Mouse (Mus musculus) limb, embryonic 15.5 days (tissue): ENCODE measurements around the gene Mpdz. TPM values are rescaled to one million over a fixed set of nuclear protein-coding genes. Genes with fewer than 3 reads are reported as not detected.

ENCODE experiments used
- ATAC-seq: fragments of 200-750 bp; cut with Nextera tagmentation; 2 replicates; pipeline ENCODE4 v1.8.0; 2017; ENCODE audit warnings: low read depth, moderate TSS enrichment; ENCODE audit not compliant: insufficient number of reproducible peaks, low FRiP score, low TSS enrichment
- H3K27ac ChIP-seq: fragments of 300-500 bp; sonication (generic); 2 replicates; pipeline ENCODE4 v1.5.1; 2015; ENCODE audit warnings: moderate library complexity, mild to moderate bottlenecking, inconsistent platforms
- H3K27me3 ChIP-seq: fragments of 300-500 bp; sonication (generic); 2 replicates; pipeline ENCODE4 v1.6.1; 2015; ENCODE audit warnings: inconsistent platforms
- H3K36me3 ChIP-seq: fragments of 300-500 bp; sonication (generic); 2 replicates; pipeline ENCODE4 v1.6.1; 2015; ENCODE audit warnings: inconsistent platforms
- H3K4me1 ChIP-seq: fragments of 300-500 bp; sonication (generic); 2 replicates; pipeline ENCODE4 v1.6.1; 2015; ENCODE audit warnings: inconsistent platforms
- H3K4me2 ChIP-seq: fragments of 300-500 bp; sonication (generic); 2 replicates; pipeline ENCODE4 v1.6.1; 2015; ENCODE audit warnings: mild to moderate bottlenecking, inconsistent platforms
- H3K4me3 ChIP-seq: fragments of 300-500 bp; sonication (generic); 2 replicates; pipeline ENCODE4 v1.5.1; 2015; ENCODE audit warnings: mild to moderate bottlenecking, inconsistent platforms
- H3K9ac ChIP-seq: fragments of 300-500 bp; sonication (generic); 2 replicates; pipeline ENCODE4 v1.6.1; 2015; ENCODE audit warnings: inconsistent platforms
- H3K9me3 ChIP-seq: fragments of 300-500 bp; sonication (generic); 2 replicates; pipeline ENCODE4 v1.6.1; 2016; ENCODE audit warnings: inconsistent platforms
- WGBS: fragments of 180-500 bp; shearing (Covaris S2); methylation state at CpG from one replicate; pipeline ENCODE4 v1.1.7; 2015; 5-methylcytosine and 5-hydroxymethylcytosine counted together
- polyA plus RNA-seq: library from polyadenylated mRNA; unstranded; fragments of >200 nt; fragmentation: Nextera tagmentation; extraction: Ambion mirVana; gene quantifications from 2 replicates; pipeline ENCODE4 v1.2.1, GENCODE M21; 2015

The Mpdz gene
- polyA plus RNA-seq, result 31.2 and 34.4 TPM in 2 replicates

DNA sequence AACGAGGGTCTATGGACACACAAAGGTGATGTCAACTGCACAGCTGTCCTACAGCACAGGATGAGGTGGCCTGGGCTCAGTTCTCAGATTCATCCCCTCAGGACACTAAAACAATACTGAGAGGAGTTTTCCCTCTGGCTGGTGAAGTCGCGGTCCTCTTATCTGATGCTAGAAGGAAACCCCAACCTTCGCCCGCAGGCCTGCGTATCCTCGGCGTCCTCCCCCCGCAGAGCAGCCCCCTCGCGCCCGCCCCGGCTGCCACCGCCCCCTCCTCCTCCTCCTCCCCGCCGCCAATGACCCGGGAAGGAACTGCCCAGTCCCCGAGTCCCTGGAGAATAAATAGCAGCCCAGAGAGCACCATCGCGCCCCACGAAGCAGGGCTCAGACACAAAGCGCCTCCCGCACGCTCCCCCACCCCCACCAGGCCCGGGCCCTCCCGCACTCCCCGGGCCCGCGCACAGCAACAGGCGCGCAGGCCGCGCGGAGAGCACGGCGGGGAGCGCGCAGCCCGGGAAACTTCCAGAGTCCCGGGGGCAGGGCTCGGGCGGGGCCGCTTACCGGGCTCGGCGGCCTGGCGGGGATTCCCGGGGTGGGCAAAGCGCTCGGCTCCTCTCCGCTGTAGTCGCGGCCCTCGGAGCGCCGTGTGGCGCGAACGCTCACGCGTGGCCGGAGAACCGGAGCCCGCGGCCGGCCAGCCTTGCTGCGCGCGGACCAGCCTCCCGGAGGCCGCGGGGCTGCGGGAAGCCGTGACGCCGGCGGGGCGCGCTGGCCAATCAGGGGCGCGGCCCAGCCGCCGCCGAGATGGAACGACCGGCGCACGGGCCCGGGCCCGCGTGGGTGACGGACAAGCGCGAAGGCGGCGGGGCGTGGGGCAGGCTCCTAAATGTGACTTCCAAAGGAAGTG is at the start of gene Mpdz:
Gene Mpdz (minus strand): TSS at position 738 of the 904 bp plus-strand sequence.
- H3K4me2 ChIP-seq, result peak within 1 kb of the TSS; percentile 55
- peak within 1 kb of the TSS; percentile 97 for H3K9ac ChIP-seq
- peak; percentile 88 for ATAC-seq
- H3K27me3 ChIP-seq, result no peaks in the 10 kb centered on the region
- H3K36me3 ChIP-seq, result no peaks in the 10 kb centered on the region
- peak within 1 kb of the TSS; percentile 70 for H3K4me3 ChIP-seq
- no peaks in the 10 kb centered on the region for H3K9me3 ChIP-seq
- under 1% methylated on average over 92 of the region's 97 CpGs for WGBS
- H3K27ac ChIP-seq, result peak within 1 kb of the TSS; percentile 93
- H3K4me1 ChIP-seq, result peaks cover 8% of the 10 kb centered on the region; the same call in 1 of the 2 replicates

DNA sequence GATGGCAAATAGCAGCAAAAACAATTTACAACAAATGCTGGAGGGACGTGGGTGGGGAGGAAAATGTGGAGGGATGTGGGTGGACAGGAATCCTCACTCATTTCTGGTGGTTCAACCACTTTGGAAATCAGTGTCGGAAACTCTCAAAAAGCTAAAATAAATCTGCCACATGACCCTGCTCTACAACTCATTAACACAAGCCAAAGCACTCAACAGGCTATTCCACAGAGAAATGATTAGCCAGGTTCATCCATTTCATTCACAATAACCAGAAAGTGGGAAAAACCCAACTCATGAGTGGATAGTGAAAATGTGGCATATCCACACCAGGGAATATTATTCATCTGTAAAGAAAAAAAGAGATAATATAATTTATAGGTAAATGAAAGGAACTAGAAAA is 47.9 kb upstream of the Mpdz start:
- H3K9me3 ChIP-seq, result no peaks in the 10 kb centered on the region
- 74% methylated on average over 2 of the region's 2 CpGs for WGBS
- H3K27me3 ChIP-seq, result no peaks in the 10 kb centered on the region
- H3K36me3 ChIP-seq, result no peaks in the 10 kb centered on the region
- no peak overlapping the region for H3K4me3 ChIP-seq
- H3K27ac ChIP-seq, result no peak overlapping the region
- H3K9ac ChIP-seq, result no peak overlapping the region
- no peaks in the 10 kb centered on the region for H3K4me1 ChIP-seq
- H3K4me2 ChIP-seq, result no peak overlapping the region
- ATAC-seq, result no peak

DNA sequence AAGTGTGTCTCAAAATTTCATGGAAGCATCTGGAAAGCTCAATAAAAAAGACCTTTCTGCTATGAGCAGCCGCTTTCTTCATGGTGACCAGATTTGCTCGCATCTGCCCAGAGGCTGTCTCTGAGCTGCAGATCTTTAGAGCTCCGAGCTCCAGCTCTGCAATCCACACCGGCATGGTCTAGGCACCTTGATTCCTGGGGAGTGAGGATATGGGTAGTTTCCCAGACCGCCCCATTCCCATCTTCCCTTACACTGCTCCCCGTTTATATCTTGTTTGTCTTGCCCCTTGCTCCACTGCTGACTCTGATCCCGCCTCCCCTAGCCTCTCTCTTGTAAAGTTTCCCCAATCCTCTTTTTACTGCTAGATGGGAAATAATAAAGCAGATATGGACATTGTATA is 42.0 kb upstream of the Mpdz start:
- H3K27ac ChIP-seq, result peak overlapping the region; percentile 80
- no peaks in the 10 kb centered on the region for H3K27me3 ChIP-seq
- H3K9me3 ChIP-seq, result no peaks in the 10 kb centered on the region
- peaks cover 5% of the 10 kb centered on the region for H3K4me1 ChIP-seq
- 0 out of 2 replicates have a peak, but pooled peaks have one; percentile 10 for ATAC-seq
- 0 out of 2 replicates have a peak overlapping the region, but pooled peaks have one; percentile 9 for H3K4me3 ChIP-seq
- 40% methylated on average over 7 of the region's 7 CpGs for WGBS
- H3K4me2 ChIP-seq, result peak overlapping the region; percentile 21; the same call in 1 of the 2 replicates
- no peaks in the 10 kb centered on the region for H3K36me3 ChIP-seq
- H3K9ac ChIP-seq, result no peak overlapping the region

DNA sequence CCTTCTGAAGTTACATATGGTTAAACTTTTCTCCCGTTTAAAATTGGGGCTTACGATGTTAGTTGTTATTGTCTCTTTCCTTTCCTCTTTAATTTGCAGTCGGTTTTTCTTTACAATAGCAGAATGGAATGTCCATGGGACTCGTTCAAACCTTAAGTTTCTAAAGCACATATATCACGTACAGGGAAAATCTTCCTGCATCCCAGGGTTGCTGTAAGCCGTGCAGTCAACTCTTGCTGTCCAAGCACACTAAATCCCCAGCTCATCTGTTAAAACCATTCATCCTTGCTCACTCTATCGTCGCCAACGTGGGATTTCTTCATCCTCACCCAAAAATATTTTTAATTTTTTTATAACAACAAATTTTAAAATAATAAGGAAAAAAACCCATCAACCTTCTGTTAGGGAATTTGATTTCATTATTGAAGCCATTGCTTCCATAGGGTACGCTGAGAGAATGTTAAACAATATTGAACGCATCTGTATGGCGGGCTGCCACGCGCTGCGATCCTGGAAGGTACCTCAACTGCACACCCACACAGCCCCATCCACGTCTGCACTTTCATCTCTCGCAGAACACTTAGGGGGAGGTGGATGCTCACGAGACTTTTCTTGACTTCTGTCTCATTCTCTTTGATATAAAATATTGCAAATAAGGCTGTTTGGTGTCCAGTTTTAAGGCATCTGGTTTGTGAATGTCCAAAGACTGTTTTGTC is 41.4 kb upstream of the Mpdz start:
- no peak overlapping the region for H3K9ac ChIP-seq
- H3K27me3 ChIP-seq, result no peaks in the 10 kb centered on the region
- peak overlapping the region; percentile 21; the same call in 1 of the 2 replicates for H3K4me2 ChIP-seq
- peaks cover 5% of the 10 kb centered on the region for H3K4me1 ChIP-seq
- 42% methylated on average over 18 of the region's 18 CpGs for WGBS
- H3K9me3 ChIP-seq, result no peaks in the 10 kb centered on the region
- 0 out of 2 replicates have a peak, but pooled peaks have one; percentile 74 for ATAC-seq
- H3K27ac ChIP-seq, result peak overlapping the region; percentile 80
- H3K4me3 ChIP-seq, result 0 out of 2 replicates have a peak overlapping the region, but pooled peaks have one; percentile 9
- no peaks in the 10 kb centered on the region for H3K36me3 ChIP-seq

DNA sequence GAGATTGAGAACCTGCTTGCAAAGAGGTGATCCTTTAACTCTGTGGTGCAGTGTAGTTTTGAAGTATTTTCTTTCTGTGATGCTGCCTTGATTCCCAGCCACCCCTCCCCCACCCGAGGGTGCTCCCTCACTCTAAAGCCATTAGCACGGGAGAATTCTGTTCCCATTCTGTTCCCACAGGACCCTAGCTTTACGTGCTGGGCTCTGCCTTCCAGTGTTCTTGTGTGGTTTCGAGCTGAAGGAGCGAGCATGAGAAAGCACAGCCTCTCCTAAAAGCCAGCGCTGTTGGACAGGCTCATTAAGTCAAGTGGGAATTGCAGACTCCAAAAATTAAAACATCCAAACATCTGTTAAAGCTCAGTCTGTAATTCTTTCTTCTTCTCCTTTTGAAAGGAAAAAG is 40.5 kb upstream of the Mpdz start:
- 8% methylated on average over 6 of the region's 6 CpGs for WGBS
- Histone ChIP-seq H3K4me2 (peak overlapping the region; percentile 26; the same call in 1 of the 2 replicates), H3K4me3 (no peak overlapping the region), H3K36me3 (no peaks in the 10 kb centered on the region), H3K9me3 (no peaks in the 10 kb centered on the region), H3K4me1 (peaks cover 5% of the 10 kb centered on the region), H3K27ac (peak overlapping the region; percentile 71), H3K9ac (no peak overlapping the region), H3K27me3 (no peaks in the 10 kb centered on the region)
- no peak for ATAC-seq

DNA sequence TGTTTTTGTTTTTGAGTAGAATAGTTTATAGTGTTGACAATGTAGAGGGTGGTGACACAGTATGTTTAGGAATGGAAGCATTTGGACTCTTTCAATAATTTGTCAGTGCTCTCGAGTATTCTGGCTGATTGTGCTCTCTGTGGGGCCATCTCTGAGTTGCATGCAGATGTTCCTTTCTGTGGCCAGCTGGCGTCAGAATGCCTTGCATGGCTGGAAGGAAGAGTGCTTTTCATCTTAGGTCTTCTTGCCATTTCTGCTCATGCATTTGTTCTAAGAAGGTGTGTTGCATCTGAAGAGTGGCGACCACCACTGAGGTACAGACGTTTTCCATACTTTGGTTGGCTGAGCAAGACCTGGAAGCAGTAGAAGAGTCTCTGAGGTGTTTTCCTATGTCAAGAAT is 24.2 kb upstream of the Mpdz start:
- H3K36me3 ChIP-seq, result no peaks in the 10 kb centered on the region
- H3K4me3 ChIP-seq, result no peak overlapping the region
- H3K4me1 ChIP-seq, result no peaks in the 10 kb centered on the region
- H3K27ac ChIP-seq, result no peak overlapping the region
- WGBS, result 84% methylated on average over 4 of the region's 4 CpGs
- no peaks in the 10 kb centered on the region for H3K27me3 ChIP-seq
- H3K9ac ChIP-seq, result no peak overlapping the region
- ATAC-seq, result no peak
- H3K4me2 ChIP-seq, result no peak overlapping the region
- no peaks in the 10 kb centered on the region for H3K9me3 ChIP-seq

DNA sequence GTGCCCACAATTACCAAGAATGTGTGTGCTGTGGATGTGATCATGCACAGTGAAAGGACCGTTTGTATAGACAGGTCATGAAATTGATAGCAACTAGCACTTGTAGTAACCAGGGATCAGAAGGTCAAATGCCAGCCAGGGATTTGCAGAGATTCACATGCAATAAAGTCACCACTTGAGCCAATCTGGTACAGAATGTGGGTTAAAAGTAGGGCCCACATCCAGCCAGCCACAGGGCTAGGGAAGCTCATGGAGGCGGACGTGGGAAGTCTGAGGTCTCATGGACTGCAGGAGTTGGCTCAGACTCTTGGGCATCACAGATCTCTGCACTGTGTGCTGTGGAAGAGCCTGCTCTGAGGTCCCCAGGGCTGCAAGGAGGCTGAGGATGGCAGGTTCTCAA is 22.6 kb upstream of the Mpdz start:
- no peak overlapping the region for H3K27ac ChIP-seq
- H3K36me3 ChIP-seq, result no peaks in the 10 kb centered on the region
- H3K27me3 ChIP-seq, result no peaks in the 10 kb centered on the region
- no peak for ATAC-seq
- H3K9me3 ChIP-seq, result no peaks in the 10 kb centered on the region
- no peaks in the 10 kb centered on the region for H3K4me1 ChIP-seq
- H3K9ac ChIP-seq, result no peak overlapping the region
- H3K4me3 ChIP-seq, result no peak overlapping the region
- WGBS, result 73% methylated on average over 3 of the region's 3 CpGs
- no peak overlapping the region for H3K4me2 ChIP-seq

DNA sequence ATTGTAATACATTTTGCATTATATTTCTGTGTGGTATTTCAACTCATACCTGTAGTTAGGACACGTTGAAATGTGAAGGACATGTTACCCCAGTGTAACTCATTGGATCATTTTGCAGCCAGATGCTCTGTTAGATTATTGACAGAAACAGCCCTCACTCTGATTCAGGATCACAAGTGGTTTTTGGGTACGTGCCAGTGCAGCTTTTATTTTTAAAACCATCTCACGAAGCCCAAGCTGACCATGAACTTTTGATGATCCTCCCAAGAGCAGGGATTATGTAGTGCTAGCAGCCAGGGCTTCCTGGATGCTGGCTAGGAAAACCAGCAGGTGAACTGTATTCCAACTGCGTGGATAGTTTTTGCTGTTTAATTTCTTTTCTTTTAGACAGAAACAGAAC is 19.6 kb upstream of the Mpdz start:
- ATAC-seq, result no peak
- Histone ChIP-seq H3K9ac (no peak overlapping the region), H3K36me3 (no peaks in the 10 kb centered on the region), H3K4me2 (no peak overlapping the region), H3K4me1 (no peaks in the 10 kb centered on the region), H3K4me3 (no peak overlapping the region), H3K27me3 (no peaks in the 10 kb centered on the region), H3K27ac (no peak overlapping the region), H3K9me3 (no peaks in the 10 kb centered on the region)
- 45% methylated on average over 4 of the region's 4 CpGs for WGBS

DNA sequence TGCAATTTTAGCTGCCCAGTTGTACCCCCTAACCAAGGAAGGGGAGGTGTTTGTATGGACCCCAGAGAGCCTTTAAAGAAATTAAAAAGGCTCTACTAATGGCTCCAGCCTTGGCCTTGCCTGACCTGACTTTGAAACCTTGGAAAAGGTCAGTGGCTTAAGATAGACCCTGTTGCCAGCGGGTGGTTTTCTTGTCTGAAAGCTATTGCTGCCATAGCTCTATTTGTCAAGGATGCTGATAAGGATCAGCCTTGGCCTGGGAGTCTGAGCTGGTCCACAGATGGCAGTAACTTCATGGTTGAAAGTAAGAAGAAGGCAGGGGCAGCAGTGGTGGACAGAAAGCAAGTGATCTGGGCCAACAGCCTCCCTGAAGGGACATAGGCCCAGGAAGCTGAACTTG is 16.3 kb upstream of the Mpdz start:
- Histone ChIP-seq H3K9me3 (no peaks in the 10 kb centered on the region), H3K9ac (no peak overlapping the region), H3K36me3 (no peaks in the 10 kb centered on the region), H3K4me3 (no peak overlapping the region), H3K27me3 (no peaks in the 10 kb centered on the region), H3K4me1 (no peaks in the 10 kb centered on the region), H3K4me2 (no peak overlapping the region), H3K27ac (no peak overlapping the region)
- ATAC-seq, result no peak
- 71% methylated on average over 1 of the region's 1 CpGs for WGBS

DNA sequence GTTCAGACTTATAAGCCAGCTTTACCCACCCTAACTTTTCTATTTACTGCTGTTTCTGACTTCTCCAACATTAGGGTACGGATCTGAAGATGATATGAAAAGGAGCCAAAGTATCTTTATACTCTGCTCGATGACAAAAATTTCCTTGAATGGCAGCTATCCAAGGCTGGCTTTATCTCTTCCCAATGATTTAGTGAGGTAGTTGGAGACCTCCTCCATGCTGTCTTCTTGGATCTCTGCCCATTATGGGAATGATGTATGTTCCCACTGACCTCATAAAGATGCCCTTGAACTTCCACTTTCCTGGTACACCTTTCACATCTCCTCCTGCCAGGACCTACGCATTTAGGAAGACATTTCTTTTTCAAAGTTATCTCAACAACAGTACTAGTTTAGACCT is 11.2 kb upstream of the Mpdz start:
- Histone ChIP-seq H3K36me3 (no peaks in the 10 kb centered on the region), H3K4me2 (no peak overlapping the region), H3K4me1 (no peaks in the 10 kb centered on the region), H3K27me3 (no peaks in the 10 kb centered on the region), H3K9me3 (no peaks in the 10 kb centered on the region), H3K27ac (no peak overlapping the region), H3K9ac (no peak overlapping the region), H3K4me3 (no peak overlapping the region)
- 75% methylated on average over 3 of the region's 3 CpGs for WGBS
- no peak for ATAC-seq

DNA sequence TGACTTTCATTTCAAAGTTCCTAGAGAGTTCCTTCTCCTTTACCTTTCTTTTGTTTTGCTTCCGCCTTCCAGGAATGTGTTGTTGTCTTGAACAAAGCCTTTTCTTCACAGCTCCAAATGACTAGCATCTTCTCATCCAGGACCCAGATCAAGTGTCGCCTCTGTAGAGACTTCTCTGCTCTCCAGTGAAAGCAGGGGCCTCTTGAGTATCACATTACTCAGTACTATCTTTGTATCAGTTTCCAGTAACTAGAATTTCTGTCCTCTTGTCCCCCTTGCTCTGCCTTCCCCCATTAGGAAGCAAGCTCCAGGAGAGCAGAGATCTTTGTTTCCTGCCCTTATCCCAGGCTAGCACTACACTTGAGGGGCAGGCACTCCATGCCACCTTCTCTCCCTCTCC is 9.6 kb upstream of the Mpdz start:
- 67% methylated on average over 2 of the region's 2 CpGs for WGBS
- H3K27ac ChIP-seq, result no peak overlapping the region
- ATAC-seq, result no peak

DNA sequence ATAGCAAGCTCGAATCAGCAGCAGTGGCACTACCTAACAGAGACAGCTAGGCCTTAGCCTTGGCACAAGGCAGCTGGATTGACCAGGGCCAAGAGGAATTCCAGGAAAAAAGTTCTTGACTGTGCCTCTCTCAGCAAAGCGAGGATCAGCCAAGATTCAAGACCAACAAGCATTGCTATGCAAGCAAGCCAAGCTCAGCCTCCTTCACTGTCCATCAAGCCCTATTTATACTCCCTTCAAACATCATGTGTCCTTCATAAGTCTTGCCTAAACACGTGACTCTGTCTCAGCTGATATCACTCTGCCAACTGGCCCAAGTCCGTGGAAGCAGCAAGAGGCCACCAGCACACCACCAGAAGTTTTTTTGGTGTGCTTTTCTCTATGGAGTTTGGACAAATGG is 6.8 kb upstream of the Mpdz start:
- H3K9me3 ChIP-seq, result no peaks in the 10 kb centered on the region
- no peak for ATAC-seq
- 80% methylated on average over 4 of the region's 4 CpGs for WGBS

More for the DNA sequence above, 9.6 kb upstream of the Mpdz start:
- Histone ChIP-seq H3K4me2 (no peak overlapping the region), H3K9me3 (no peaks in the 10 kb centered on the region), H3K4me3 (no peak overlapping the region), H3K4me1 (no peaks in the 10 kb centered on the region), H3K9ac (no peak overlapping the region), H3K27me3 (no peaks in the 10 kb centered on the region), H3K36me3 (no peaks in the 10 kb centered on the region)

More for the DNA sequence above, 6.8 kb upstream of the Mpdz start:
- Histone ChIP-seq H3K4me2 (no peak overlapping the region), H3K9ac (no peak overlapping the region), H3K4me3 (no peak overlapping the region), H3K36me3 (no peaks in the 10 kb centered on the region), H3K27ac (no peak overlapping the region), H3K4me1 (no peaks in the 10 kb centered on the region), H3K27me3 (no peaks in the 10 kb centered on the region)
